Mouse (Mus musculus): ENCODE results near the gene Gramd2.

DNA sequence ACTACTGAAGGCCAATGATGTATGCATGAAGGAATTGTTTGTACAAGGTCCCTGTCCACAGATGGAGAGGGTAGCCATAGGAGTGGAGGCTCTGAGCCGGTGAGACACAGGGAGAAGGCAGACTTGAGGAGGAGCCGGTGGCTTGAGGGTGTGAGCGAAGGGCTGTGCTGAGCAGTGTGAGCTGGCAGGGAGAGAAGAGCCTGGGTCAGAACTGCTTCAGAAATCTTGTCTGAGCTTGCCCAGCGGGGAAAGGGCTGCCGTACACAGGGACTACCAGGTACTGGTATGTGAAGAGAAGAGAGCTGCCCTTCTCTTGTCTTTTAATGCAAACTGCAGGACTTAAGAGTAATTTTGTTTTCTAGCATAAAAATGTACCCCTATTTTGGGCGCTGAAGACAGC, 53.1 kb downstream of the Gramd2 start:
- TF ChIP-seq CTCF (IDR thresholded peaks at IDR 0.05; ENCODE audit: low read depth, low read length) (no peak), GATA1 (IDR thresholded peaks at IDR 0.05; ENCODE audit: borderline replicate concordance, low read length) (no peak)

Measured in G1E (cell line).